Mouse (Mus musculus): Measurements from ENCODE around the gene Rhox8. TPM values are rescaled to one million over a fixed set of nuclear protein-coding genes. Genes with fewer than 3 reads are reported as not detected.
A peak's percentile ranks its signal among the peaks of the same experiment; 100 is the strongest.
"Not testable (repeated sequence)": the region's sequence is repeated elsewhere in the genome, so short reads cannot be mapped to it uniquely, and the experiment has no call there.

Gene Rhox8
- total RNA-seq (2021) = not detected

GRCm38 (mm10) chrX:37878844-37879243 is at the start of gene Rhox8:
Rhox8 (minus strand) TSS chrX:37878944.
- intact Hi-C loops (cut with DNase I) = no loop called here
- no peak for DNase-seq

GRCm38 (mm10) chrX:37916311-37916710 is 37.6 kb upstream of the Rhox8 start:
- DNase-seq = no peak
- intact Hi-C loops (cut with DNase I) = no loop called here

- peak in 1 of 2 experiments; percentile 1 for DNase-seq
- intact Hi-C loops (cut with DNase I) = no loop called here
These were observed 29.8 kb upstream of the Rhox8 start for GRCm38 (mm10) chrX:37908581-37908980.

GRCm38 (mm10) chrX:37903727-37904126 is 25.0 kb upstream of the Rhox8 start:
- intact Hi-C loops (cut with DNase I) = no loop called here
- DNase-seq = peak; percentile 9 to 18

GRCm38 (mm10) chrX:37901670-37902069 is 22.9 kb upstream of the Rhox8 start, which contains the start of gene Rhox9:
Rhox9 (minus strand) TSS chrX:37901770.
- intact Hi-C loops (cut with DNase I); DNase-seq: not testable (repeated sequence)

GRCm38 (mm10) chrX:37897132-37897531 is 18.4 kb upstream of the Rhox8 start, which contains the start of gene Rhox7b:
Rhox7b (minus strand) TSS chrX:37897232.
- intact Hi-C loops (cut with DNase I); DNase-seq: not testable (repeated sequence)

- no peak for DNase-seq
- intact Hi-C loops (cut with DNase I) = no loop called here
These were observed 7.1 kb downstream of the Rhox8 start for GRCm38 (mm10) chrX:37871641-37872040.

- intact Hi-C loops (cut with DNase I); DNase-seq: not testable (repeated sequence)
These were observed 47.4 kb downstream of the Rhox8 start, which contains the start of gene Rhox7a for GRCm38 (mm10) chrX:37831386-37831785. Rhox7a (plus strand) TSS chrX:37831686.

- intact Hi-C loops (cut with DNase I); DNase-seq: not testable (repeated sequence)
These were observed 52.1 kb downstream of the Rhox8 start, which contains the start of gene Rhox6 for GRCm38 (mm10) chrX:37826610-37827009. Rhox6 (plus strand) TSS chrX:37826910.

Other genes with a start within 250 kb of the Rhox8 start
- not detected for gene Rhox2g, start 235.5 kb downstream of the Rhox8 start, total RNA-seq (2021)
- not detected for gene Rhox4g, start 227.6 kb downstream of the Rhox8 start, total RNA-seq (2021)
- gene Rhox3h, start 210.2 kb downstream of the Rhox8 start, total RNA-seq (2021) = not detected
- gene Rhox2h, start 205.7 kb downstream of the Rhox8 start, total RNA-seq (2021) = not detected
- 1 to 10 TPM; 3.9 to 4.5 TPM for gene Rhox5, start 74.1 kb downstream of the Rhox8 start, total RNA-seq (2021)
- gene Rhox6, start 52.0 kb downstream of the Rhox8 start, total RNA-seq (2021) = not detected
- gene Rhox7a, start 47.3 kb downstream of the Rhox8 start, total RNA-seq (2021) = not detected
- gene Rhox7b, start 18.3 kb upstream of the Rhox8 start, total RNA-seq (2021) = not detected
- gene Rhox9, start 22.8 kb upstream of the Rhox8 start, total RNA-seq (2021) = not detected
- not detected for gene Btg1-ps1, start 139.9 kb upstream of the Rhox8 start, total RNA-seq (2021)
- gene Btg1-ps2, start 164.2 kb upstream of the Rhox8 start, total RNA-seq (2021) = not detected
- not detected for gene Rhox10, start 187.5 kb upstream of the Rhox8 start, total RNA-seq (2021)
- not detected for gene Rhox11, start 206.2 kb upstream of the Rhox8 start, total RNA-seq (2021)
- gene Rhox12, start 232.0 kb upstream of the Rhox8 start, total RNA-seq (2021) = not detected
- not detected for gene Rhox13, start 242.3 kb upstream of the Rhox8 start, total RNA-seq (2021)

Data from heart, postnatal 10 days (tissue).